Mouse (Mus musculus) testis, adult 2 months (tissue): ENCODE measurements around the gene Ust. TPM values are rescaled to one million over a fixed set of nuclear protein-coding genes. Genes with fewer than 3 reads are reported as not detected.

ENCODE experiments used
- H3K27ac ChIP-seq: fragments of 200-500 bp; 2 replicates; pipeline ENCODE4 v1.5.1; 2012; ENCODE audit warnings: low read depth, low read length; ENCODE audit not compliant: control insufficient read depth, insufficient read depth
- H3K27me3 ChIP-seq: fragments of 200-500 bp; 2 replicates; pipeline ENCODE4 v1.6.1; 2012; ENCODE audit warnings: mild to moderate bottlenecking, low read length, moderate library complexity; ENCODE audit not compliant: control insufficient read depth, insufficient read depth
- H3K36me3 ChIP-seq: fragments of 200-500 bp; 2 replicates; pipeline ENCODE4 v1.6.1; 2012; ENCODE audit warnings: mild to moderate bottlenecking, low read length; ENCODE audit not compliant: control insufficient read depth, insufficient read depth
- H3K4me1 ChIP-seq: fragments of 200-500 bp; 2 replicates; pipeline ENCODE4 v1.6.1; 2012; ENCODE audit warnings: low read length; ENCODE audit not compliant: control insufficient read depth, insufficient read depth
- H3K4me3 ChIP-seq: fragments of 200-500 bp; 2 replicates; pipeline ENCODE4 v1.5.1; 2012; ENCODE audit warnings: low read depth, mild to moderate bottlenecking, low read length, moderate library complexity, mixed read lengths; ENCODE audit not compliant: control insufficient read depth
- CTCF ChIP-seq: fragments of 200-500 bp; IDR thresholded peaks from 2 replicates; pipeline ENCODE4 v1.5.1; 2012; ENCODE audit warnings: low read depth, mild to moderate bottlenecking, inconsistent platforms, low read length, moderate library complexity; ENCODE audit not compliant: control insufficient read depth, insufficient read depth, insufficient replicate concordance
- POLR2A ChIP-seq: fragments of 200-500 bp; IDR thresholded peaks from 2 replicates; pipeline ENCODE4 v1.6.1; 2012; ENCODE audit warnings: low read depth, mild to moderate bottlenecking, inconsistent platforms, low read length, moderate library complexity; ENCODE audit not compliant: control insufficient read depth
- polyA plus RNA-seq: library from polyadenylated mRNA; depleted of rRNA; stranded (reverse); fragments of >200 nt; gene quantifications from 2 replicates; pipeline ENCODE4 v1.2.3, GENCODE M21; 2012

Gene Ust
- polyA plus RNA-seq, 1 experiment: 1.1 TPM

GRCm38 (mm10) chr10:8232535-8232934, 286.1 kb downstream of the Ust start:
- Histone ChIP-seq H3K4me1 (no peaks in the 10 kb centered on the region), H3K27me3 (no peaks in the 10 kb centered on the region), H3K27ac (no peak overlapping the region), H3K36me3 (no peaks in the 10 kb centered on the region), H3K4me3 (peak overlapping the region; percentile 0; the same call in 1 of the 2 replicates)
- TF ChIP-seq POLR2A (no peak), CTCF (no peak)

- no peak overlapping the region for H3K4me3 ChIP-seq
- no peak overlapping the region for H3K27ac ChIP-seq
- no peaks in the 10 kb centered on the region for H3K36me3 ChIP-seq
- H3K4me1 ChIP-seq: no peaks in the 10 kb centered on the region
- TF ChIP-seq POLR2A (no peak), CTCF (no peak)
- H3K27me3 ChIP-seq: no peaks in the 10 kb centered on the region
Observed at GRCm38 (mm10) chr10:8228375-8228743, 290.3 kb downstream of the Ust start.

- no peak overlapping the region for H3K4me3 ChIP-seq
- TF ChIP-seq POLR2A: no peak
- TF ChIP-seq CTCF: no peak
- no peaks in the 10 kb centered on the region for H3K27me3 ChIP-seq
- no peaks in the 10 kb centered on the region for H3K36me3 ChIP-seq
- no peak overlapping the region for H3K27ac ChIP-seq
- no peaks in the 10 kb centered on the region for H3K4me1 ChIP-seq
Observed at GRCm38 (mm10) chr10:8227705-8228374, 290.8 kb downstream of the Ust start.

GRCm38 (mm10) chr10:8226650-8227049, 292.0 kb downstream of the Ust start:
- Histone ChIP-seq H3K4me3 (no peak overlapping the region), H3K27ac (no peak overlapping the region), H3K27me3 (no peaks in the 10 kb centered on the region), H3K36me3 (no peaks in the 10 kb centered on the region), H3K4me1 (no peaks in the 10 kb centered on the region)
- TF ChIP-seq POLR2A (no peak), CTCF (no peak)

GRCm38 (mm10) chr10:8224641-8225040, 294.0 kb downstream of the Ust start:
- Histone ChIP-seq H3K27ac (no peak overlapping the region), H3K27me3 (no peaks in the 10 kb centered on the region), H3K4me3 (no peak overlapping the region), H3K4me1 (no peaks in the 10 kb centered on the region), H3K36me3 (no peaks in the 10 kb centered on the region)
- TF ChIP-seq POLR2A (no peak), CTCF (no peak)

DNA sequence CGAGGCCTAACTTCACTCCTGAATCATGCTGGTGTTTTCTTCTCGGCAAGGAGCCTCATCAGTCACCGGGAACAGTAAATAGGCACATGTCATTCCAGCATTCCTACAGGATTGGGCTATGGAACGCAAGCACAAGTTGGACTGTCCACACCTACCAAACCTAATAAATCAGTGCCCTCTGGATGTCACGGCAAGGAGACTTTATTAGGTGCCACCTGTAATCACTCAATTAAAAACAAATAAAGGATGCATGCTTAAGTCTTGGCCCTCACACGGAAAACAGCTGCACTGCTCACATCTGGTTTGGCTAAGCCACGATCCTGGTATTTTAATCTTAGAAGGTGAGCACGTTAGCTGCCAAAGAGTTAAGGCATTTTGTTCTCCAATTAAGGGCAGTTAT, 294.6 kb downstream of the Ust start:
- Histone ChIP-seq H3K27me3 (no peaks in the 10 kb centered on the region), H3K36me3 (no peaks in the 10 kb centered on the region), H3K4me3 (no peak overlapping the region), H3K27ac (no peak overlapping the region), H3K4me1 (no peaks in the 10 kb centered on the region)
- TF ChIP-seq CTCF: no peak
- TF ChIP-seq POLR2A: no peak

GRCm38 (mm10) chr10:8216946-8217345, 301.7 kb downstream of the Ust start:
- Histone ChIP-seq H3K4me1 (no peaks in the 10 kb centered on the region), H3K4me3 (no peak overlapping the region), H3K27me3 (no peaks in the 10 kb centered on the region), H3K27ac (no peak overlapping the region), H3K36me3 (no peaks in the 10 kb centered on the region)
- TF ChIP-seq CTCF (no peak), POLR2A (no peak)

GRCm38 (mm10) chr10:8215181-8215580, 303.4 kb downstream of the Ust start:
- H3K27ac ChIP-seq: no peak overlapping the region
- no peaks in the 10 kb centered on the region for H3K36me3 ChIP-seq
- no peaks in the 10 kb centered on the region for H3K27me3 ChIP-seq
- no peaks in the 10 kb centered on the region for H3K4me1 ChIP-seq
- no peak for TF ChIP-seq POLR2A
- no peak for TF ChIP-seq CTCF
- no peak overlapping the region for H3K4me3 ChIP-seq
